Comparison of ENCODE assay signal across 19 mouse cellular contexts in genomic region chr11:8626715-8627114, GRCm38 (mm10). TPM values are rescaled to one million over a fixed set of nuclear protein-coding genes. Genes with fewer than 3 reads are reported as not detected.
DNase-seq lines count a peak whose midpoint lies in the region; ATAC-seq and TF ChIP-seq lines count a peak whose summit lies in the region.
"Had no signal": no experiment of that assay in that cellular context is flagged by ENCODE, and none has a peak within 500 bp of the region (broad histone marks: within the 10 kb centered on the region; RNA-seq: fewer than 3 reads in every experiment).

No protein-coding gene starts in this region.

- no peak overlapping the region for H3K4me3 ChIP-seq in liver, postnatal 0 days (ENCODE audit: low read depth, low read length)
- H3K4me3 ChIP-seq: forebrain, embryonic 12.5 days; layer of hippocampus, adult 2 months; left cerebral cortex, adult 2 months; neural tube, embryonic 12.5 days had no signal

- no peak for TF ChIP-seq EP300 in liver, postnatal 0 days (IDR thresholded peaks at IDR 0.05; ENCODE audit: low read depth)

- no peaks in the 10 kb centered on the region for H3K9me3 ChIP-seq in liver, postnatal 0 days (ENCODE audit: low read length)
- H3K9me3 ChIP-seq: forebrain, embryonic 12.5 days; neural tube, embryonic 12.5 days had no signal

- no peaks in the 10 kb centered on the region for H3K36me3 ChIP-seq in liver, postnatal 0 days (replicated peaks; ENCODE audit: insufficient read depth, low read length)
- H3K36me3 ChIP-seq: forebrain, embryonic 12.5 days; neural tube, embryonic 12.5 days had no signal

- no peaks in the 10 kb centered on the region for H3K27me3 ChIP-seq in liver, postnatal 0 days (ENCODE audit: insufficient read depth, low read length)

- no peak overlapping the region for H3K4me2 ChIP-seq in liver, postnatal 0 days (ENCODE audit: low read depth, low read length)
- H3K4me2 ChIP-seq: forebrain, embryonic 12.5 days; heart, embryonic 11.5 days; neural tube, embryonic 12.5 days had no signal

- H3K4me1 ChIP-seq in liver, postnatal 0 days (ENCODE audit: insufficient read depth): peaks cover 29% of the 10 kb centered on the region

- no peak overlapping the region for H3K27ac ChIP-seq in liver, postnatal 0 days (ENCODE audit: low read depth)
- H3K27ac ChIP-seq: forebrain, embryonic 12.5 days; layer of hippocampus, adult 2 months; left cerebral cortex, adult 2 months; neural tube, embryonic 12.5 days; stomach, postnatal 0 days had no signal

- TF ChIP-seq CTCF in liver, postnatal 0 days (IDR thresholded peaks at IDR 0.05; ENCODE audit: low read depth): no peak

- intact Hi-C loops in heart, postnatal 25 days (cut with DNase I): no loop called here

- WGBS in large intestine, adult 2 months: 21% methylated on average over 6 of the region's 6 CpGs
- 86% methylated on average over 6 of the region's 6 CpGs for WGBS in liver, postnatal 0 days (ENCODE audit: insufficient replicate concordance)

- H3K9ac ChIP-seq in liver, postnatal 0 days (replicated peaks): no peak overlapping the region
- H3K9ac ChIP-seq: forebrain, embryonic 12.5 days; neural tube, embryonic 12.5 days had no signal

- no peak for ATAC-seq in liver, postnatal 0 days
- ATAC-seq: hindbrain, embryonic 16.5 days had no signal

- peak; percentile 87 for DNase-seq in heart, adult 11 months
- DNase-seq in heart, postnatal 25 days (ENCODE audit: low spot score): no peak
- peak; percentile 24 for DNase-seq in 3T3-L1 (ENCODE audit: low read depth, low spot score)
- DNase-seq in adrenal gland, postnatal 25 days: peak; percentile 48
- DNase-seq in large intestine, adult 2 months (ENCODE audit: low read depth, low spot score): peak; percentile 88
- no peak for DNase-seq in cerebellum, adult 8-10 months
- DNase-seq in liver, postnatal 0 days: no peak
- no peak for DNase-seq in natural killer cell, adult 2 months (ENCODE audit: low spot score in 2 of 2)
- DNase-seq: cerebellum, adult 9-11 months; gastrocnemius, postnatal 25 days; heart, postnatal 14 days; right cerebral cortex, postnatal 14 days had no signal

RNA-seq across cellular contexts. Expression of gene Tns3, which starts 37.6 kb away (rescaled TPM):
- total RNA-seq in heart, postnatal 25 days (2021): 10 to 100 TPM; 21.2 to 21.4 TPM
- 52.2 and 71.1 TPM in 2 replicates for total RNA-seq in adrenal gland, postnatal 25 days (2021)
- polyA plus RNA-seq in large intestine, adult 2 months (2012; rRNA removed): 15.1 and 26.4 TPM in 2 replicates
- 2.8 and 3.6 TPM in 2 replicates for polyA plus RNA-seq in liver, postnatal 0 days (2015; fragmentation: Nextera tagmentation; extraction: Ambion mirVana)

Comparison
In these comparisons a context has a peak if more than half of its experiments do, and no peak if none do; other contexts are left out.
1. DNase-seq: peak in heart, adult 11 months (single experiment), 3T3-L1 (single experiment), adrenal gland, postnatal 25 days (single experiment) and large intestine, adult 2 months (single experiment); none in heart, postnatal 25 days (single experiment), cerebellum, adult 8-10 months (single experiment), liver, postnatal 0 days (single experiment) and natural killer cell, adult 2 months (0 of 2).